Mouse (Mus musculus) G1E (cell line): ENCODE results near the gene Ccr9. TPM values are rescaled to one million over a fixed set of nuclear protein-coding genes. Genes with fewer than 3 reads are reported as not detected.
"Not testable (repeated sequence)": the region's sequence is repeated elsewhere in the genome, so short reads cannot be mapped to it uniquely, and the experiment has no call there.

Experiments
- ATAC-seq: 2 replicates; pipeline ENCODE4 v1.8.0; 2016; ENCODE audit warnings: mild to moderate bottlenecking; ENCODE audit not compliant: insufficient number of reproducible peaks, poor library complexity, low FRiP score, severe bottlenecking; ENCODE audit errors: extremely low read depth
- DNase-seq: peaks from one replicate; pipeline ENCODE4 v3.0.0; 2012; ENCODE audit warnings: low spot score
- H3K27me3 ChIP-seq: 2 replicates; pipeline ENCODE4 v1.6.1; 2012; ENCODE audit warnings: mild to moderate bottlenecking, low read length, inconsistent platforms; ENCODE audit not compliant: insufficient read depth
- H3K36me3 ChIP-seq: replicated peaks from 2 replicates; pipeline ENCODE3; 2012; ENCODE audit warnings: mild to moderate bottlenecking, inconsistent platforms
- H3K4me1 ChIP-seq: 2 replicates; pipeline ENCODE4 v1.6.1; 2012; ENCODE audit warnings: low read depth, low read length, inconsistent platforms, mixed read lengths; ENCODE audit not compliant: insufficient read depth
- H3K4me3 ChIP-seq: 2 replicates; pipeline ENCODE4 v1.5.1; 2012; ENCODE audit warnings: low read depth, mild to moderate bottlenecking, inconsistent platforms, low read length, moderate library complexity, mixed read lengths
- H3K9me3 ChIP-seq: replicated peaks from 2 replicates; pipeline ENCODE4 v1.6.1; 2012; ENCODE audit warnings: inconsistent platforms
- CTCF ChIP-seq: IDR thresholded peaks from 2 replicates; pipeline ENCODE4 v1.5.1; 2012; ENCODE audit warnings: low read depth, low read length, inconsistent platforms, mixed read lengths
- GATA1 ChIP-seq: IDR thresholded peaks from 2 replicates; pipeline ENCODE4 v1.6.1; 2012; ENCODE audit warnings: borderline replicate concordance, low read length, inconsistent platforms, mixed read lengths
- GATA2 ChIP-seq: IDR thresholded peaks from 2 replicates; pipeline ENCODE4 v1.6.1; 2012; ENCODE audit warnings: low read depth, low read length, inconsistent platforms, borderline replicate concordance
- POLR2AphosphoS5 ChIP-seq: IDR thresholded peaks from 2 replicates; pipeline ENCODE4 v1.6.1; 2012; ENCODE audit warnings: low read depth, low read length, inconsistent platforms; ENCODE audit not compliant: insufficient replicate concordance
- TAL1 ChIP-seq: conservative IDR thresholded peaks from 2 replicates; pipeline ENCODE4 v1.6.1; 2012; ENCODE audit warnings: low read depth, low read length, inconsistent platforms, mixed read lengths
- polyA plus RNA-seq: library from polyadenylated mRNA; stranded (reverse); fragments of >175 nt; gene quantifications from 2 replicates; pipeline ENCODE4 v1.2.3, GENCODE M21; 2012
- total RNA-seq, 2 experiments: library from RNA; stranded (forward) in 1 of 2; stranded (reverse) in 1 of 2; fragments of 200-1000 nt in 1 of 2; fragments of >200 nt in 1 of 2; fragmentation: Nextera tagmentation in 1 of 2; gene quantifications; 2 replicates each; pipeline ENCODE4 v1.2.3; 2014 to 2017

The Ccr9 gene
- total and polyA plus RNA-seq, 3 experiments = 0.11 TPM; not detected in 2

GRCm38 (mm10) chr9:123769532-123769931 is 91.3 kb downstream of the Ccr9 start:
- ATAC-seq = no peak

DNA sequence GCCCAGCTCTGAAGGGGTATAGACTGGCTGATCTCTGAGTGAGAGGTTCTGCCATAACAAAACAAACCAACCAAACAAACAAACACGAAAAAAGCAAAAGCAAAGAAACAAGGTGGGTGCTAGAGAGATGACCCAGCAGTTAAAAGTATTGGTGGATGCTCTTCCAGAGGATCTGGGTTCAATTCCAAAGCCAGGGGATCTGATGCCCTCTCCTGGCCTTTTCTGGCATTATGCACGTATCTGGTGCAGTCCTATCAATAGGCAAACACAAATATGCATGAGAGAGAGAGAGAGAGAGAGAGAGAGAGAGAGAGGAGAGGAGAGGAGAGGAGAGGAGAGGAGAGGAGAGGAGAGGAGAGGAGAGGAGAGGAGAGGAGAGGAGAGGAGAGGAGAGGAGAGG is 95.1 kb downstream of the Ccr9 start:
- peak; percentile 12 for DNase-seq
- not testable (repeated sequence) for H3K4me3 ChIP-seq, H3K36me3 ChIP-seq, H3K4me1 ChIP-seq, H3K9me3 ChIP-seq, ATAC-seq
- H3K27me3 ChIP-seq = peaks cover 16% of the 10 kb centered on the region

More at GRCm38 (mm10) chr9:123769532-123769931, 91.3 kb downstream of the Ccr9 start:
- no peaks in the 10 kb centered on the region for H3K9me3 ChIP-seq
- peaks cover 2% of the 10 kb centered on the region; the same call in 1 of the 2 replicates for H3K4me1 ChIP-seq
- no peaks in the 10 kb centered on the region for H3K36me3 ChIP-seq
- no peak for DNase-seq
- TF ChIP-seq GATA2 (no peak), TAL1 (no peak), POLR2AphosphoS5 (no peak)
- no peak overlapping the region for H3K4me3 ChIP-seq
- H3K27me3 ChIP-seq = peaks cover 26% of the 10 kb centered on the region

DNA sequence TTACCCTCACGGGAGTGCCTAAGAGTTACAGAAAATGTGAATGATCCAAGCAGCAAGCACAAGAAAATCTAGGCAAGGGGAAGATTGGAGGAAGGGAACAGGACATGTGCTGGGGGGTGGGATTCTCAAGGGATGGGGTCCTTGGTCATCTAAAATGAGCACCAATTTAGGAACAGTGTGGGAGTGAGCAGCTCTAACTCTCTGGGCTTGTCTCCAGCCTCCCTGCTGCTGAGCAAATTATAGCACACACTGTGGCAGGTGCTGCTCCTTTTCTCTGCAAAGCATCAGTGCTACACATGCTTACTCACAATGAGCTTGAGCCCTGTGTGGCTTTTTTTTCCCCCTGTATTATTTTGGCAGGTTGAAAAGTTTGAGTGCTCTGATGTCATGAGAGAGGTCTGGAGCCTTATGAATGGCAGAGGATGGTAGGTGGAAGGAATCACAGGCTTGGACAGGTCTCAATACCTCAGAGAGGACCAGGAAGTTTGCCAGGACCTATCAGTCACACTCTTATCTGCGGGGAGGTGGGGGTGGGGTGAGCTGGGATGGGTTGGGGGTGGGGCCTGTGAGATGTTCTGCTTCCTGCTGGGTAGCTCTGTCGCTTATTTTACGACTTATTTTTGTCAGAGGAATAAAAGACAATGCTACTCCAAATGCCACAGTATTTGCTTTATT is 110.8 kb downstream of the Ccr9 start:
- H3K27me3 ChIP-seq = no peaks in the 10 kb centered on the region
- peaks cover under 1% of the 10 kb centered on the region; the same call in 1 of the 2 replicates for H3K9me3 ChIP-seq
- peaks cover 47% of the 10 kb centered on the region for H3K36me3 ChIP-seq
- DNase-seq (no peak), ATAC-seq (no peak)
- no peak overlapping the region for H3K4me3 ChIP-seq
- TF ChIP-seq TAL1 (no peak), GATA2 (no peak), CTCF (no peak), POLR2AphosphoS5 (no peak), GATA1 (no peak)
- no peaks in the 10 kb centered on the region for H3K4me1 ChIP-seq

GRCm38 (mm10) chr9:123796174-123796573 is 117.9 kb downstream of the Ccr9 start:
- no peaks in the 10 kb centered on the region for H3K4me1 ChIP-seq
- no peak for ATAC-seq
- no peak overlapping the region for H3K4me3 ChIP-seq
- DNase-seq = peak; percentile 7
- no peaks in the 10 kb centered on the region for H3K9me3 ChIP-seq
- peaks cover 86% of the 10 kb centered on the region for H3K36me3 ChIP-seq
- H3K27me3 ChIP-seq = no peaks in the 10 kb centered on the region
- TF ChIP-seq POLR2AphosphoS5 (no peak), CTCF (0 out of 2 replicates have a peak, but pooled peaks have one; percentile 35)

- DNase-seq = no peak
- TF ChIP-seq GATA1 (no peak), TAL1 (no peak), POLR2AphosphoS5 (no peak), GATA2 (no peak), CTCF (no peak)
- H3K36me3 ChIP-seq = peaks cover 78% of the 10 kb centered on the region
- no peak overlapping the region for H3K4me3 ChIP-seq
- H3K9me3 ChIP-seq = no peaks in the 10 kb centered on the region
- H3K4me1 ChIP-seq = no peaks in the 10 kb centered on the region
- H3K27me3 ChIP-seq = no peaks in the 10 kb centered on the region
- no peak for ATAC-seq
Observed at GRCm38 (mm10) chr9:123801527-123801926, 123.3 kb downstream of the Ccr9 start.

DNA sequence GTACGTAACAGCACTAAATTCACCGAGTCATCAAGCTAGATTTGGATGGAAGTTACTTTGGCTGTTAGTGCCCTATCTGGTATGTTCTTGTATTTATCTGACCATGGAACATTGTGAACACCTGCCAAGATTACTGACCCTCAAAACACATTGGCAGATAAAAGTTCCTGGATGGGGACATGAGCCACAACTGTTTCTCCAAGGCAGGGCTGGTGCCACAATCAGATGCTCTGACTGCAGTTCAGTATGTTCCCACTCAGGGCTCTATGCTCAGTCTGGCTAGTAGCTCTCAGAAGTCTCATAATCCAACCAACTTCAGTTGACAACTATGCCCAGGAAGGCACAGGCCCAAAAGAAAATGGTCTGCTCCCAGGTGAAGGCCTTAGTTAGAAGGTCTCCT is 124.2 kb downstream of the Ccr9 start:
- peaks cover 70% of the 10 kb centered on the region for H3K36me3 ChIP-seq
- H3K27me3 ChIP-seq = no peaks in the 10 kb centered on the region
- H3K4me1 ChIP-seq = no peaks in the 10 kb centered on the region
- no peak for DNase-seq
- TF ChIP-seq CTCF (no peak), GATA1 (no peak), TAL1 (no peak), POLR2AphosphoS5 (no peak), GATA2 (no peak)
- no peak overlapping the region for H3K4me3 ChIP-seq
- no peaks in the 10 kb centered on the region for H3K9me3 ChIP-seq
- ATAC-seq = no peak

DNA sequence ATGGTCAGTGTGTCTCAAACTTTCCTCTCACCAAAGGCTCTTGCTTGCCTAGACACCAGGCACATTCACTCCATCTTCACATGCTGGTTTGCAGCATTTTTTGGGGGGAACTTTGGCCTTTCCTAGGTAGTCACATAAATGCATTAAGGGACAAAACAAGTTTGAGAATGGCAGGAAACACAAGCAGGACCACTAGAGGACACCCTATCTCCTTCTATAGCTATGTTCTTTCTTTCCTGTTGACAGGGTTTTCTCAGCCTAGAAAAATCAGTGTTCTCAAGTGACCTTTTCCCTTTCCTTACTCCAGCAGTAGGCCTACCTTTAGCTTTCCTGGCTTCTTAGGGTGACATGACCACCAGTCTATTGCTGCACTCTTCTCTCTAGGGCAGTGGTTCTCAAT is 124.7 kb downstream of the Ccr9 start:
- no peaks in the 10 kb centered on the region for H3K4me1 ChIP-seq
- no peak for ATAC-seq
- H3K27me3 ChIP-seq = no peaks in the 10 kb centered on the region
- H3K4me3 ChIP-seq = no peak overlapping the region
- peaks cover 69% of the 10 kb centered on the region for H3K36me3 ChIP-seq
- TF ChIP-seq POLR2AphosphoS5 = no peak
- TF ChIP-seq TAL1 = no peak
- no peak for TF ChIP-seq GATA1
- TF ChIP-seq GATA2 = no peak
- TF ChIP-seq CTCF = no peak
- no peak for DNase-seq
- H3K9me3 ChIP-seq = no peaks in the 10 kb centered on the region
